Mouse (Mus musculus): ENCODE data around the gene Snrnp200. TPM values are rescaled to one million over a fixed set of nuclear protein-coding genes. Genes with fewer than 3 reads are reported as not detected.
"Not testable (repeated sequence)": the region's sequence is repeated elsewhere in the genome, so short reads cannot be mapped to it uniquely, and the experiment has no call there.

Gene Snrnp200
- polyA plus RNA-seq (2012; rRNA removed): 92.5 and 109 TPM in 2 replicates

DNA sequence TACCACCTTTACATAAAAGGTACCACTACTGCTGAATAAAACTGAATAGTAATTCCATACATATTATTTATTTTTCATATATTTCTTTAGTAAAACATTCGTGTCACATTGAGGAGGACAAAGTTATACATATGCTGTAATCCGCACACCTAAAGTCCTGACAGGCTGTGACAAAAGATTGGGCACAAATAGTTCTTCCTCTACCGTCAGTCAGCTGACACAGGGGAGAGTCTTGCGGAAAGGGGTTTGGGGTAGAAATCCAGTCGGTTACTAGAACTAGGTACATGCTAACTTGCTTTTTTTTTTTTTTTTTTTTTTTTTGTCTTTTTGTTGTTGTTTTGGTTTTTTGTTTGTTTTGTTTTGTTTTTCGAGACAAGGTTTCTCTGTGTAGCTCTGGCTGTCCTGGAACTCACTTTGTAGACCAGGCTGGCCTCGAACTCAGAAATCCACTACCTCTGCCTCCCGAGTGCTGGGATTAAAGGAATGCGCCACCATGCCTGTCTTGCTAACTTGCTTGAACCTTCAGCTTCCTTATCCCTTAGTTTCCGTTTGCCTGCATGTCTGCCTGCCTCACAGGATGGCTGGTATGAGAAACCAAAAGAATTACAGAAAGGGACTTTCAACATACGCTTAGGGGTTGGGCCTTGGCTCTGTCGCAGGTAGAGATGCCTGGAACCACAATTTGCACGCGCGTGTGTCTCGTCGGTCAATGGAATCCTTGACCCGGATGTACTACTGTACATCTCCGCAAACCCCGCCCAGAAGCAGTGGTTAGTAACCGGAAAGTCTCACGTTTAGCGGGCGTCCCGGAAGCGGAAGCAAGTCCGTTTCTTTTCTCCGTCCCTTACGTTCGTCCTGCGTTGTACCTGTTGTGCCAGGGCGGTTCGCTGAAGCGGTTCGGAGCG lies at the start of gene Snrnp200, which contains the start of gene 1810024B03Rik:
Gene Snrnp200, plus strand, starts transcription at position 840 of the 905 bp plus-strand sequence.
Gene 1810024B03Rik, minus strand, starts transcription at position 734 of the 905 bp plus-strand sequence.
- TF ChIP-seq POLR2A (IDR thresholded peaks at IDR 0.05; ENCODE audit: control insufficient read depth, extremely low read depth, insufficient read depth, low read length, poor library complexity): 0 out of 2 replicates have a peak, but pooled peaks have one; percentile 62
- TF ChIP-seq CTCF (IDR thresholded peaks at IDR 0.05; ENCODE audit: borderline replicate concordance, control insufficient read depth, extremely low read depth, insufficient read depth, low read length, poor library complexity): no peak
- DNase-seq: peak; percentile 93
- peak within 1 kb of the TSS; percentile 91 for H3K4me3 ChIP-seq (ENCODE audit: control insufficient read depth, insufficient read depth, low read length)
- H3K27me3 ChIP-seq (ENCODE audit: control insufficient read depth, insufficient read depth, low read length): no peaks in the 10 kb centered on the region
- 12% methylated on average over 36 of the region's 36 CpGs for WGBS
- H3K4me1 ChIP-seq (replicated peaks; ENCODE audit: control insufficient read depth, insufficient read depth, low read length): peaks cover 7% of the 10 kb centered on the region
- peak within 1 kb of the TSS; percentile 61 for H3K27ac ChIP-seq (ENCODE audit: control insufficient read depth, insufficient read depth, low read length)
- H3K36me3 ChIP-seq (ENCODE audit: control insufficient read depth, insufficient read depth, low read length): peaks cover 24% of the 10 kb centered on the region

DNA sequence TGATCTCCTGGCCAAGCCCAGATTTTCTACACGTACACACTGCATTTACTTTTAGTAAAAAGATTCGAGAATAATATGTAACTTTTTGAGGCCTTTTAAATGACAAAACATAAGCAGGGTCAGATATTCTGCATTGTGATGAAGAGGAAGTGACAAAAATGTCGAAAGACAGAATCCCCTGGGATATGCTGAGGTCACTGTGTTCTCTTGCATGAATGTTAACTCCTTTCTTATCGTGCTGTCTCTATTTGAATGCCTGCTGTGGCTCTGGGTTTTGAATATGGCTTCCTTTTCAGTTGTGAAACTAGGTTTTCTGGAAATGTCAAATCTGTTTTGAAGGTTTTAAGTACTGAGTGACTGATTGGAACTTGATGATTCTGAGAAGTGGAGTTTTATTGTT lies 42.5 kb upstream of the Snrnp200 start:
- TF ChIP-seq CTCF (IDR thresholded peaks at IDR 0.05; ENCODE audit: borderline replicate concordance, control insufficient read depth, extremely low read depth, insufficient read depth, low read length, poor library complexity): no peak
- TF ChIP-seq POLR2A (IDR thresholded peaks at IDR 0.05; ENCODE audit: control insufficient read depth, extremely low read depth, insufficient read depth, low read length, poor library complexity): no peak
- H3K4me1 ChIP-seq (replicated peaks; ENCODE audit: control insufficient read depth, insufficient read depth, low read length): no peaks in the 10 kb centered on the region
- H3K36me3 ChIP-seq (ENCODE audit: control insufficient read depth, insufficient read depth, low read length): no peaks in the 10 kb centered on the region
- H3K4me3 ChIP-seq (ENCODE audit: control insufficient read depth, insufficient read depth, low read length): no peak overlapping the region
- no peak for DNase-seq
- H3K27me3 ChIP-seq (ENCODE audit: control insufficient read depth, insufficient read depth, low read length): no peaks in the 10 kb centered on the region
- no peak overlapping the region for H3K27ac ChIP-seq (ENCODE audit: control insufficient read depth, insufficient read depth, low read length)
- 68% methylated on average over 4 of the region's 4 CpGs for WGBS

DNA sequence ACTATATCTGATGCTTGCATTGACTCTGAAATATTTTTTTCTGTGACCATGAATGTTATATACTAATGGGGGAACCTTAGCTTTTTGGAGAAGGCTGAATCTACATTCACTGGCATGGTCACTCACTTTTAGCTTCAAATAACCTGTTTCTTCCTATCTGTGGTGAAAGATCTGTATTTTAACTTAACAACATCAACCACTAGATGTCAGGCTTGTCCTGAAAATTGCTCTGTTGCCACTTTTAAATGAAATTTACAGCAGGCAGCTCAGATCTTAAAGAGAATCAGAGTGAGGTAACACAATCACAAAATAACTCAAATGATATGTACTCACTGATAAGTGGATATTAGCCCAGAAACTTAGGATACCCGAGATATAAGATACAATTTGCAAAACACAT lies 41.9 kb upstream of the Snrnp200 start:
- not testable (repeated sequence) for H3K27me3 ChIP-seq (ENCODE audit: control insufficient read depth, insufficient read depth, low read length); H3K4me3 ChIP-seq (ENCODE audit: control insufficient read depth, insufficient read depth, low read length); H3K27ac ChIP-seq (ENCODE audit: control insufficient read depth, insufficient read depth, low read length); H3K36me3 ChIP-seq (ENCODE audit: control insufficient read depth, insufficient read depth, low read length); H3K4me1 ChIP-seq (replicated peaks; ENCODE audit: control insufficient read depth, insufficient read depth, low read length)
- 15% methylated on average over 1 of the region's 1 CpGs for WGBS
- peak; percentile 21 for DNase-seq

DNA sequence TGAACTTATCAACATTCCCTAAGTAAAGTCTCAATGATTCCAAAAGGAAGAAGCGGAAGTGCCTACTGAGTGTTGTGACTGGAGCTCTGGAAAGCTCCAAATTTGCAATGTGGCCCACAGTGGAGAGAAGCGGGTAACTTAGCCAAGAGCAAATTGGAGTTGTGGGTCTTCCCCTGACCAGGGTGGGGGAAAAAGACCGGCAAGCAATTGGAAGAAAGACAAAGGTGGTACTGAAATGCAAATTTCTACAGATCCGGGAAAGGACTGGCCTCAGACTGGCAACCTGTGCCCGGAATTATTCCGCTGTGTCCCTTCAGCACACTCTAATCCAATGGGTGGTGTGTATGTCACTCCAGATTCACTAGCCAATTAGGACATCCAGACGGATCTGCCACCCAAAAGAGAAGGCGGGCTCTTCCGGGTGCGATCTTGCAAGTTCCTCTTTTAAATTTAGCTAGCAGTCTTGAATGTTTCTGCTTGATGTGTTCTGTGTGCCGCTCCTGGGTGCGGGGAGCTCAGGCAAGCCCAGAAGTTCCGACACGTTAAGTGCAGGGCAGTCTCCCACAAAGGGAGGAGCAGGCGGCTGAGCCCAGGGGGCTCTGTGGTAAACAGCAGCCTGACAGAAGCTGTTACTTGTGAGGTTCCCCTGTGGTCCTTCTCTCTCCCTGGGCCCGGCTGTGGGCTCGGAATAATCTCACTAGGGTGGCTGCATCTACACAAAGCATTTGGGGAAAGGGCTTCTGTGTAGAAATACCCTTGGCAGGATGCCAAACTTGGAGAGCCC lies 25.4 kb upstream of the Snrnp200 start:
- no peak for TF ChIP-seq POLR2A (IDR thresholded peaks at IDR 0.05; ENCODE audit: control insufficient read depth, extremely low read depth, insufficient read depth, low read length, poor library complexity)
- TF ChIP-seq CTCF (IDR thresholded peaks at IDR 0.05; ENCODE audit: borderline replicate concordance, control insufficient read depth, extremely low read depth, insufficient read depth, low read length, poor library complexity): no peak
- no peaks in the 10 kb centered on the region for H3K36me3 ChIP-seq (ENCODE audit: control insufficient read depth, insufficient read depth, low read length)
- peak overlapping the region; percentile 65 for H3K4me3 ChIP-seq (ENCODE audit: control insufficient read depth, insufficient read depth, low read length)
- WGBS: 6% methylated on average over 17 of the region's 17 CpGs
- peak overlapping the region; percentile 87 for H3K27ac ChIP-seq (ENCODE audit: control insufficient read depth, insufficient read depth, low read length)
- peak; percentile 69 for DNase-seq
- H3K4me1 ChIP-seq (replicated peaks; ENCODE audit: control insufficient read depth, insufficient read depth, low read length): 0 out of 2 replicates have a peak, but pooled peaks cover 3% of the 10 kb centered on the region
- H3K27me3 ChIP-seq (ENCODE audit: control insufficient read depth, insufficient read depth, low read length): no peaks in the 10 kb centered on the region

DNA sequence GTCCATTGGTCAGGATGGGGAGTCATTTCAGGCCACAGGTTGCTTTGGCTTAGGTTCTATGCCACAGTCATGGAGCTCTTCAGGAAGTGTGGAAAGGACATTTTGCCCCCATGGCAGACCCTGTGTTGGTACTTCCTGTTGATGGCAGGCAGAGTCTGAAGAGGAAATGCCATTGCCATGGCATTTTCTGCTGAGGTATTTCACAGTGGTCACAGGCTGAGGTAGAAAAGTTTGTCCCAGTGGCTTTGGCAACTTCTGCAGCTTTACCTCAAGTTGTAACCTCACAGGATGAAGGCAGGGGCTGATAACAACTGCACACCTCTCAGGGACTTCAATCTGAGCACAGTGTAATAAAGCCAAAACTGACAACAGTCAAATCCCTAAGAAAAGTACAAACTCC lies 18.6 kb upstream of the Snrnp200 start:
- no peak overlapping the region for H3K4me3 ChIP-seq (ENCODE audit: control insufficient read depth, insufficient read depth, low read length)
- TF ChIP-seq CTCF (IDR thresholded peaks at IDR 0.05; ENCODE audit: borderline replicate concordance, control insufficient read depth, extremely low read depth, insufficient read depth, low read length, poor library complexity) (no peak), POLR2A (IDR thresholded peaks at IDR 0.05; ENCODE audit: control insufficient read depth, extremely low read depth, insufficient read depth, low read length, poor library complexity) (no peak)
- H3K27me3 ChIP-seq (ENCODE audit: control insufficient read depth, insufficient read depth, low read length): no peaks in the 10 kb centered on the region
- H3K36me3 ChIP-seq (ENCODE audit: control insufficient read depth, insufficient read depth, low read length): no peaks in the 10 kb centered on the region
- no peaks in the 10 kb centered on the region for H3K4me1 ChIP-seq (replicated peaks; ENCODE audit: control insufficient read depth, insufficient read depth, low read length)
- DNase-seq: no peak
- no peak overlapping the region for H3K27ac ChIP-seq (ENCODE audit: control insufficient read depth, insufficient read depth, low read length)

DNA sequence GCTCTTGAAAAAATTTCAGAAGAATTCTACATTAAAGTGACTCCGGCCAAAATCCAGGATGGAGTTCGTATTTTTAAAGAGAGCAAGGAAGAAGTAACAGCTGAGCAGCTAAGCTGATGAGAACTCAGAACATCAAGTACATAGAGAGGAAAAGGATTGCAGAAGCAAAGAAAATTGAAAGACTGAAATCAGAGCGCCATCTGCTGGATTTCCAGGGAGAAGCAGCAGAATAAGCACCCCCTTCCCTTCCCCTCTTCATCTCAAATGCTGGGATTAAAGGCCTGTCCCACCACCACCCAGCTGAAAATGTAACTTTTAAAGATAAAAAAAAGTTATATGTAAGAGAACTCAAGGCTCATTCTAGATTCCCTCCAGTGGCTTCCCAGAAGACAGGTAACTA lies 3.3 kb upstream of the Snrnp200 start:
- no peaks in the 10 kb centered on the region for H3K36me3 ChIP-seq (ENCODE audit: control insufficient read depth, insufficient read depth, low read length)
- TF ChIP-seq POLR2A (IDR thresholded peaks at IDR 0.05; ENCODE audit: control insufficient read depth, extremely low read depth, insufficient read depth, low read length, poor library complexity): no peak
- TF ChIP-seq CTCF (IDR thresholded peaks at IDR 0.05; ENCODE audit: borderline replicate concordance, control insufficient read depth, extremely low read depth, insufficient read depth, low read length, poor library complexity): no peak
- H3K4me1 ChIP-seq (replicated peaks; ENCODE audit: control insufficient read depth, insufficient read depth, low read length): peaks cover 7% of the 10 kb centered on the region
- H3K27me3 ChIP-seq (ENCODE audit: control insufficient read depth, insufficient read depth, low read length): no peaks in the 10 kb centered on the region
- DNase-seq: peak; percentile 58
- 28% methylated on average over 3 of the region's 3 CpGs for WGBS
- H3K27ac ChIP-seq (ENCODE audit: control insufficient read depth, insufficient read depth, low read length): no peak overlapping the region
- no peak overlapping the region for H3K4me3 ChIP-seq (ENCODE audit: control insufficient read depth, insufficient read depth, low read length)

DNA sequence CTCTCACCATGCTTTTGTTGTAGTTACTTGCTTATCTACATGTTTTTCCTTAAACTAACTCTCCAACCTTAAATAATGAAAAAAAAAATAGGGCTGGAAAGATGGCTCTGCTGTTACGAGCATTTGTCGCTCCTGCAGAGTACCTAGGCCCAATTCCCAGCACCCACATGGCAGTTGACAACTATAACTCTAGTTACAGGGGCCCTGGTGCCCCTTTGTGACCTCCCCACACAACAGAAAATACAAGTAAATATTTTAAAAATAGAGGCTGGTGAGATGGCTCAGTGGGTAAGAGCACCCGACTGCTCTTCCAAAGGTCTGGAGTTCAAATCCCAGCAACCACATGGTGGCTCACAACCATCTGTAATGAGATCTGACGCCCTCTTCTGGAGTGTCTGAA lies 2.2 kb upstream of the Snrnp200 start:
- 94% methylated on average over 4 of the region's 4 CpGs for WGBS
- not testable (repeated sequence) for DNase-seq; H3K4me3 ChIP-seq (ENCODE audit: control insufficient read depth, insufficient read depth, low read length); H3K27ac ChIP-seq (ENCODE audit: control insufficient read depth, insufficient read depth, low read length); H3K27me3 ChIP-seq (ENCODE audit: control insufficient read depth, insufficient read depth, low read length); H3K36me3 ChIP-seq (ENCODE audit: control insufficient read depth, insufficient read depth, low read length); H3K4me1 ChIP-seq (replicated peaks; ENCODE audit: control insufficient read depth, insufficient read depth, low read length)
